Mouse (Mus musculus) testis, adult 2 months (tissue): ENCODE data around the gene Gm9837.

Experiments used
- CTCF ChIP-seq: fragments of 200-500 bp; IDR thresholded peaks from 2 replicates; pipeline ENCODE4 v1.5.1; 2012; ENCODE audit warnings: low read depth, mild to moderate bottlenecking, inconsistent platforms, low read length, moderate library complexity; ENCODE audit not compliant: control insufficient read depth, insufficient read depth, insufficient replicate concordance
- POLR2A ChIP-seq: fragments of 200-500 bp; IDR thresholded peaks from 2 replicates; pipeline ENCODE4 v1.6.1; 2012; ENCODE audit warnings: low read depth, mild to moderate bottlenecking, inconsistent platforms, low read length, moderate library complexity; ENCODE audit not compliant: control insufficient read depth

DNA sequence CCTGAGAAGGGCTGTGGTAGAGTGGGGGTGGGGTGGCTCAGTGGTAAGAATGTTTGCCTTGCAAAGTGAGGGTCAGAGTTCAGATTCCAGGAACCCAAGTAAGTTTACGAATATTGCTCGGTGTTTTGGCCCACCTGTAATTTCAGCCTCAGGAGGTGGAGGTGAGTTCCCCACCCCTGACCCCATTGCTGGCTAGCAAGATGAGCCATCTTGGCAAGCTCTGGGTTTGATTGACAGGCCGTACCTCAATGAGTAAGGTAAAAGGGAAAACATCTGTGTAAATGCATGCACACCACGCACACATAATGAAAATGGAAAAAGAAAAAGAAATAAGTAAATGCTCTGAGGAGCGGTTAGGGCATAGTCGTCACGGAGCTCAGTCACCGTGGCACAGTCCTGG, 34.1 kb upstream of the Gm9837 start:
- TF ChIP-seq POLR2A (no peak), CTCF (no peak)
